Mouse (Mus musculus): Measurements from ENCODE around the gene Tat.

The Tat gene

DNA sequence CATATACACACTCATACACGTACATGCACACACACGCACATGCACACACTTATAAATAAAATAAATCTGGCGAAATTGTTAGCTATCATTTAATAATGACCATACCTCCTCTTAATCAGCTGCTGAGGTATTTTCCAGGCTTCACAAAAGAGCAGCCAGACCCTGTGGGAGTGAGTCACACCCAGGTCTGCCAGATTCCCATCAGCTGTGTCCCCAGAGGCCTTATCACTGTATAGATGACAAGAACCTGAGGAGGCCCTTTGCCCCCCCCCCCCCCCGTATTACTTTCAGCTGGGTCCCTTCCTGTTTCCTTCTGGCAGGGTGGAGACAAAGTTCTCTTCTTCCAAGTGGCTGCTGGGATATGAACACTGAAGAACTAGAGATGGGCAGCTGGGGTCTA is 50.3 kb downstream of the Tat start:
- no peak for DNase-seq (ENCODE audit: low spot score)

All from MN1 (cell line).